Mouse (Mus musculus) thymus, adult 18-20 months (tissue): ENCODE measurements around the gene Cd2.

Source experiments
- DNase-seq, 2 experiments: peaks; one replicate each; pipeline ENCODE4 v3.0.0; 2022; ENCODE audit warnings: mixed read lengths in 2 of 2

Gene Cd2

DNA sequence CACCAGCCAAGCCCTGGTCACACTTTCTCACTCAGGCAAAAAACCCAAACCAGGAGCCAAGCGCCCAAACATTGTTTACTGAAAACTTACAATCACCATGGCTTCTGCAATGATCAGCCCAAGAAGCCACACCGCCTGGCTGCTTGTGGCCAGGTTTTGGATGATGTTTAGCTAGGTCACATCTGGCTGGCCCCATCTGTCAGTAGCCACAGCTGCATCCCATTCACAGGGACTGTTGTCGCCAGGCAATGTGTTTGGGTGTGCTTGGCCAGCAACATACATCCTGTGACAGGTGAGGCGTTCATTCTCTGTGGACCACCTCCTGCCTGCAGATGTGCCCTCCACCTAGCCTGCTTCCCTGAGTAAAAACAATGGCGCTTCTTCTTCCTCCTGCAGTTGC lies 4.9 kb upstream of the Cd2 start:
- DNase-seq = no peak

DNA sequence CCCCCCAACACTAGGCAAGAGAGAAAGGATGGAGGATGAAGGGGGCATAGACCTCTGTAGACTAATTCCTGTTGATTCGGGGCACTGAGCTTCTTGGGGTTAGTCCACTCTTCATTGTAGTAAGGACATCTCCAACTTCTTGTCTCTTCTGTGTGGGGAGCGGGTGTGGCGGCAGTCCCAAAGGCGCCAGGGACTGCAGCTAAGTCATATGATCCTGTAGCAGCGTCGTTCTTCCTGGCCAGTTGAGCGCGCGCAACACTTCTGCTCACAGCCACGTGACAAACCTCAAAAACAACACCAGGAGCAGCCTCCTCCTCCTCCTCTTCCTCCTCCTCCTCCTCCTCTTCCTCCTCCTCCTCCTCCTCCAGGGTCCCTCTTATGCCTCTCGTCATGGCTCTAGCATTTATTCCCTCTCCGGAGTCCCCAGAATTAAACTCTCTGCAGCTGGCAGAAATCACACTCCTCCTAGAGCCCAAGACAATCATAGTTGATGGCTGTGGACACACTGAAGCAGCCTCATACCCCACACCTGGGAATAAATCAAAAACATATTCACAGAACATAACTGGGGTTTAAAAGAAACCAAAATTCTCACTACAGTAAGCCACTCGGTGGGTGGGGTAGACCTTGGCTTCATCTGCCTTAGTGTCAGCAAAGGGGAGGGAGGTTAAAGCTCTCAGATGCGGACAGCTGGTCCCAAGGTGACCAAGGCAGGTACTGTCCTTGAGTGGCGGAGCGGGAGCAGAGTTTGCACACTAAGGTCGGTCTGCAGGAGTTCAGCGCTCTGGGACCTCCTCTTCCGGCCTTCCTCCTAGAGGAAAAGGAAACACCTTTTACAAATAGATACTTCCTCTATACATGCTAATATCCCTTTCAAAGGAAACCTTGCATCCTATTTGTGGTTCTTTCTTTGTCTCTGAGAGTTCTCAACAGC lies 3.1 kb upstream of the Cd2 start:
- peak in 1 of 2 experiments; percentile 60 for DNase-seq

DNA sequence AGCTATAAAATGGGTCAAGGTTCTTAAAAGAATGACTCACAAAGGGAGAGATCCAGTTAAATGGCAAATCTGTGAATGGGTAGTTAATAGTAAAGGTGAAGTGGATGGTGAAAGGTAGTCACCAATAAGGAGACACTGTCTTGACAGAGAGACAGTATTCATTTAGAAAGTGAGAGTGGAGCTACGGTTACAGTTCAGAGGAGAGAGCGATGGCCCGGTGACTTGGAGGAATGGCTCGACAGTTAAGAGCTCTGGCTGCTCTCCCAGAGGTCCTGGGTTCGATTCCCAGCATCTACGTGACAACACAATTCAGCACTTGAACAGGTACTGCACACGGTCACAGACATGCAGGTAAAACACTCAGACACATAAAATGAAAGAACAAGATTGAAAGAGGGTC lies 2.3 kb upstream of the Cd2 start:
- DNase-seq = no peak

DNA sequence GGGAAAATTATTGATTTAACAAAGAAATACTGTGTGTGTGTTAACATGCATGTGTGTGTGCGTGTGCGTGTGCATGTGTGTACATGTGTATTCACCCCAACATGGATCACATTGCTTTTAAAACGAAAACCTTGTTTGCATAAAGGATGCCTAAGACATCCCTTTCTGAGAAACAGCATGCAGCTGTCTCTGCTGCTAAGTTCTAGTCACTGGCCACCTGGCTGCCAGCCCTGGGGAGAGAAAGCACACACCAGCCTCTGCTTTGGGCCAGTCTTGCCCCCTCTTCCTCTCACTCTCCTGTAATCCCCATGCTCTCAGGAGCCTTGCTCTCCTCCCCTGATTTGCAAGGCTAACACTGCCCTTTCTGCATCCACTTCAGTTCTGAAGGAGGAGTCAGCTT lies 1.7 kb upstream of the Cd2 start:
- peak in 1 of 2 experiments; percentile 41 for DNase-seq

- peak in 1 of 2 experiments; percentile 65 for DNase-seq
Observed at GRCm38 (mm10) chr3:101286336-101287325, 1.1 kb downstream of the Cd2 start.

DNA sequence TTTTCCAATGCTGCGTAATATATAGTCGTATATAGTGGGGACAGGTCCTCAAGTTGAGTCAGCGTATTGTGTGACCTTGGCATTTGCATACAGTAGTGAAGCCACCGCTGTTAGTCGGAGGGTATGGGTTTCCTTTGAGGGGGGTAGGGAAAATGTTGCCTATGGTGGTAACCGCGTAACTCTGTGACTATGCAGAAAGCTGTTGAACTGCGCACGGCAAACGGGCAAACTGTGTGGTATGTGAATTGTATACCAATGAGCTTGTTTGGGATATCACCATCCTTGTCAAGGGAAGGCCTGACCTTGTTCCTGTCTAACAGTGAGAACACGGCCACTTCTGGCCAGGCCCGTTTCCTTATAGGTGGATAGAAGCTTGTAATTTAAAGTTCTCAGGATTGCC lies 1.9 kb downstream of the Cd2 start:
- peak in 1 of 2 experiments; percentile 38 for DNase-seq

DNA sequence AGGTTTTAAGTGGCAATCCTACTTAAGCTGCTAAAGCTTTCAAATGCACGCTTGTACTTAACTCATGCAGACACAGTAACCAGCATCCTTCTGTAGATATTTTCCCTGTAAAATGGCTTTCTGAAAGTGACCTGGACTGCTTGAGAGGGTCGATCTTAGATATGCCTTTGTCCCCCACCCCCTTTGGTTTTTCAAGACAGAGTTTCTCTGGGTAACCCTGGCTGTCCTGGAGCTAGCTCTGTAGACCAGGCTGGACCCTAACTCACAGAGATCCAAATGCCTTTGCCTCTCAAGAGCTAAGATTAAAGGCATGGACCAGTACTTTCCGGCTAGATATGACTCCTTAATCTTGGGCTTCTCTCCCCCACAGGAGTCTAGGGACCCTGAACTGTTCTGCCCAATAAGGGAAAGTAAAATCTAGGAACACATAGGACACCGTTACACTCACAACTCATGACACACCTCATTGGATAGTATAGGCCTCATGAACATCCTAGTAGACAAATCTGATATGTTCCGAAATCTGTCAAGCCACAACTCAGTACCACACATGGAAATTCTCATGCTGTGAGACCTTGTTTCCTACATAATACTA lies 2.6 kb downstream of the Cd2 start:
- no peak for DNase-seq

DNA sequence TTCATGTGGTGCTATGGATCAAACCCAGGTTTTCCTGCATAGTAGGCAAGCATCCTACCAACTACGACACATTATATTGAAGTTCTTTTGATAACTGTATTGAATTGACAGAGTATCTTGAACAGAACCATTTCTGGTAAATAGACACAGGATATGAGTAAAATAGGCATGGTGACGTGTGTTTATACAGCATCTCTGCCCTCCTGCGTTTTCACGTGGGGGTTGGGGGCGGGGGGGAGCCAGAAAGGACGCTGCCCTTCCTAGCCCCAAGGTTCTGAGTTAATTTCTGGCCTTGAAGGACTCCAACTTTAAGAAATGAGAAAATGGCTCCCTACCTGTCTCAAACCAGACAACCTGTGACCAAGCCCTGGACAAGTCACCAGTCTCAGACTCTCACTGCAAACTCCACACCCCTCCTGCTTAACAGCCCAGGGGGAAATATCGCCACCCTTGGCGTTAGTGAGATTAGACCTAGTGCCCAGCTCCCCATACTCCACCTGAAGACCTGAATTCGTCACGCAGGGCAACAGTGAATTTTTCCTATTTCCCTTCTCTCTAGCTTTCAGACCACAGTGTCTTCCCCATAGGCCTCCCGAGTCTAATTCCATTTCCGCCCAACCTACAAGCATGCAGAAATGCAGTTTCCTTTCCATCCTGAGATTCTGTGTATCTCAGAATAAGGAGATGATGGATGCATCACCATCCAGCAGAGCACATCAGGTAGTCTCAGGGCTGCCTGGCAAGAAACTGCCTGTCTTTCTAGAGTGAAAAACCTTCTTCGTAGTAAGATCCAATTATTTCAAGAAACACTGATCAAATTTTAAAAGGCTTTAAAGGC lies 3.7 kb downstream of the Cd2 start:
- DNase-seq = no peak

DNA sequence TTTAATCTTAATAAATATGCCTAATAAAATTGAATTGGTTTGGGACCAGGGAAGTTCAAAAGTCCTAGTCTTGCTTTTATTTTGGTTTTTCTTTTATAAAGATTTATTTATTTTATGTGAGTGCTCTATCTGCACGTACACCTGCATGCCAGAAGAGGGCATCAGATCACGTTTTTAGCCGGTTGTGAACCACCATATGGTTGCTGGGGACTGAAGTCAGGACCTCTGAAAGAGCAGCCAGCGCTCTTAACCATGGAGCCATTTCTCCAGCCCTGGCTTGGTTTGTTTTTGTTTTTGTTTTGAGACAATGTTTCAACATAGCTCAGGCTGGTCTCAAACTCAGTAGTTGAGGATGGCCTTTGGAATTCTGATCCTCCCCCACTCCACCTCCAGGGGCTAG lies 4.3 kb downstream of the Cd2 start:
- no peak for DNase-seq

DNA sequence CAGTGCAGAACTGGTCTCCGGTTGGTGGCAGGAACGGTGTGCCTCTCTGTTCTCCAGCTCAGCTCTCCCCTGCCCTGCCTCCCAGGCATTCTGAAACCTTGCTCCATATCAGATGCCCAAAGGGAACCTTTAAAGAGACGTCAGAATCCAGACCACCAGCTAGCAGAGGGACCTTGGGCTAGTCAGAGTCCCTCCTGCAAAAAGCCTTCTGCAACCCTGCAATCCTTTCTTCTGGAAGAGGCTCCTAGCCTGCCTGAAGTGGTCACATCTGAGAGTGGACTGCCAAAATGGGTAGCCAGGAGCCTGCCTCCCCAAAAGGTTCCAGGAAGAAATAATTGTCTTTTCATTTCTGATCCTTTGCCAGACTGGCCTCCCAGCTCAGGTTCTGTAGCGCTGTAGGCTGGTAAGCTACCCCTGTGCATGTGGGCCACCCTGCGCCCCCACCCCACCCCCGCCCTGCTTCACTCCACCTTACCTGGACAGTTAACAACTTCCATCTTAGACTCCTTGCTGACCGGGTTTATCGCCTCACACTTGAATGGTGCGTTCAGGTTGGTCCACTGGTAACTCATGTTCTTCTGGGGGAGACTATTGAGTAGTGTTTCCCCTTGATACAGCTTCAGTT lies 5.1 kb downstream of the Cd2 start:
- no peak for DNase-seq

- no peak for DNase-seq
Observed at GRCm38 (mm10) chr3:101281841-101282240, 5.9 kb downstream of the Cd2 start.

DNA sequence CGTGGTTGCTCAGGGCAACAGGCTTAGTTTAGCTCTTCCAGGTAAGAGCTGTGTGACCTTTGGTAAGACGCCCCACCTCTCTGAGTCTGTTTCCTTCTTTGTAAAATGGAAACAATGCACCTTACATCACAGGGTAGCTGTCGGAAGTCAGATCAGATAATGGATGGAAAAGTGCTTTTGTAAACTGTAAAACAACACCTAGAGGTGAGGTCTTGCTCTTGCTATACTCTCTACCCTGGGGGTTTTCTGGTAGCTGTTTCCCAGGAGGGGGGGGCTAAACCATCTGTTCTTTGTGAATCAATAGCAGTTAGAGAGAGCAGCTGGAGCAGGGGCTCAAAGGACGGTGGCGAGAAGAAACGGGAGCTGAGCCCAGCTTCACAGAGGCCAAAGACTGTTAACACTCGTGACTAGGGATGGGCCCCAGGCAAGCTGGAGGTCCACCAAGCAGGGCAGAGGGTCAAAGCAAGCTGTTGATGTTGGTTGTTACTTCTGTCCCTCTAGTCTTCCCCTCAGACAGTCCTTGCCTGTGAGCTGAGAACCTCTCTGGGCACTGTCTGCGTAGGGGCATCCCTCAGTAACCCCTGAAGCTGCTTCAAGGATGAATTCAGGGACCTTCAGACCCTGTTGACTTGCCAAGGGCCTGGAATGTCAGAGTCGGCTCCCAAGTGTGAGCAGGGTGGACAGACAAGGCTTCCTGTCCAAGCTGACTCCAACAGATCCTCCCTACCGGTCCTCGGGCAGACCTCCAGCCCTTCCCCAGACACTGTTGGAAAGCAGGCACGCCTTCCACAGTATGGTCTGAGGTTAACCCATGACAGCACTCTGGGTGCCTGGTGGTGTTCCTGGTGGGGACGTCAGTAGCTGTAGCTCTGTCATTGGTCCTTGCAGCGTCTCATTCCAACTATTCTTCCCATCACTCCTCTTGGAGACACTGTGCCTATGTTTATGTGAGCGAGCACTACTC lies 7.1 kb downstream of the Cd2 start:
- peak in 1 of 2 experiments; percentile 74 for DNase-seq

DNA sequence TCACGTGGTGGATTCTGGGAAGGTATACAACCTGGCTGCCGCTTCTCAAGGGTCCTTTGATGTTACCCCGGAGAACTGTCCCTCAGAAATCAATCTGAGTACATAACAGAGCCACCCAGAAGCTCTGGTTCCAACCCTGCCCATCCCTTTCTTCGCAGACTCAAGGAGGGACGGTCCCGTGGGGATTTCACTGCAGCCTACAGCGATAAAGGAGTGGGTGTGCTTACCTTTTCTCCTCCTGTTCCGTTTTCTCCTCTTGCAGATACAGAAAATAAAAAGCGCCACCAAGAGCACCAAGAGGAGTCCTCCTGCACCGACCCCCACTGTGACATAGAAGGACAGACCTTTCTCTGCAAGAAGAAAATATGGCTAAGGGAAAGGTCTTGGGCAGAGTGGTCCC lies 8.2 kb downstream of the Cd2 start:
- no peak for DNase-seq

GRCm38 (mm10) chr3:101278396-101278795 lies 9.3 kb downstream of the Cd2 start:
- DNase-seq = no peak

- DNase-seq = no peak
Observed at GRCm38 (mm10) chr3:101277830-101278229, 9.9 kb downstream of the Cd2 start.

- DNase-seq = peak in 1 of 2 experiments; percentile 72
Observed at GRCm38 (mm10) chr3:101276501-101277320, 11.0 kb downstream of the Cd2 start.

DNA sequence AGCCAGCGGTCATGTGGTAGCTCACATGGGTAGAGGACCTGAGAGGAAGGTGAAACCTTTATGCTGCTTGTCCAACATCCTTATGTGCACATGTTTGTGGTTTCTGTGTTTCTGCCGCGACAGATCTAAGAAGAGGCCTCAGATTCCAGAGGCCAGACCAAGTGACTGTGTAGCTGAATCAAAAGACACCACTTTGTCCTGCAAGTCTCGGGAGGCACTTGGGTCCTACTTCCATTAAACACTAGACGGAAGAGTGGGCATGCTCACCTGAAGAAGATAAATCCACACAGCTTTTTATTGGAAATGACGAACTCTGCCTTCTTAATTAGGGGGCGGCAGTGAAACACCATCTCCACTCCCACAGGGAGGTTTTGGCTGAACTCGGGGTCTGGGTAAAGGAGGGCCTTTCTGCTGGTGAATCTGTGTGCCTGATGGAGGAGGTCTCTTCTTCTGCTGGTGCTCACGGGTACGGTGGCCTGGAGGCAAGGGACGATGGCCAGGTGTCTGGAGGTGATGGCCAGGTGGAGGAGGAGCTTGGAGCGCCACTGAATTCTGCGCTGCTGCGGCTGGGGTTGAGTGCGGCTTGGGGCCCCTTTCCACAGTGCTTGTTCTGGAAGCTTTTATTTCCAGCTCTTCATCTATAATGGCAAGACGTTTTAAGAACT lies 12.0 kb downstream of the Cd2 start:
- DNase-seq = no peak

DNA sequence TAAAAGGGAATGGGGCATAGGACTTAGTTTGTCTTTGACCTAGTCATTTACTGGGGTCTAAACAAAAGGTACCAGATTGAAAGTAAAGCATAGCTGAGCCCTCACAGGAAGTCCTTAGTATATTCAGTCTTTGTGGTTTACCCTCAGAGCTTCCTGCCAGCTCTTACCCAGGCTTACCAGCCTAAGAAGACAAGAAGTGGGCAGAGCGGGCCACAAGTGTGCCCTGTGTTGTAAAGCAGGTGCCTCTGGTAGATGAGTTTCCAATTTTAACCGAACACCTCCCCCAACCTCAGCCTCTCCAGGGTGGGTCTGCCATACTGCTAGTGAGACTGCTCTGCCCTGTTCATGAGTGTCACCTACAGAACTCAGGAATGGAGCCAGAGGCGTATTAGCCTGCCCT lies 12.9 kb downstream of the Cd2 start:
- peak; percentile 78 to 91 for DNase-seq
